ENCODE assay signal across 21 mouse cellular contexts in genomic region chr19:21643935-21644334, GRCm38 (mm10). TPM values are rescaled to one million over a fixed set of nuclear protein-coding genes. Genes with fewer than 3 reads are reported as not detected.
DNase-seq lines count a peak whose midpoint lies in the region; ATAC-seq and TF ChIP-seq lines count a peak whose summit lies in the region.
"Had no signal": no experiment of that assay in that cellular context is flagged by ENCODE, and none has a peak within 500 bp of the region (broad histone marks: within the 10 kb centered on the region; RNA-seq: fewer than 3 reads in every experiment).

No protein-coding gene starts in this region.

- H3K36me3 ChIP-seq in liver, adult 2 months (ENCODE audit: control insufficient read depth, insufficient read depth, low read length), result no peaks in the 10 kb centered on the region; the same call in 1 of the 2 replicates
- no peaks in the 10 kb centered on the region for H3K36me3 ChIP-seq in liver, embryonic 11.5 days (ENCODE audit: control insufficient read depth, insufficient read depth, low read length)
- no peaks in the 10 kb centered on the region for H3K36me3 ChIP-seq in kidney, adult 2 months (ENCODE audit: control insufficient read depth, insufficient read depth, low read length)
- H3K36me3 ChIP-seq: embryonic facial prominence, embryonic 13.5 days; forebrain, embryonic 12.5 days; heart, embryonic 13.5 days; hindbrain, embryonic 15.5 days had no signal

- ATAC-seq in liver, embryonic 11.5 days (replicated peaks; ENCODE audit: low FRiP score), result no peak
- ATAC-seq in megakaryocyte, adult 5-6 weeks (ENCODE audit: poor library complexity, severe bottlenecking), result 0 out of 2 replicates have a peak, but pooled peaks have one; percentile 22
- ATAC-seq: forebrain, postnatal 0 days had no signal

- no peak overlapping the region for H3K9ac ChIP-seq in liver, adult 2 months (ENCODE audit: low read depth, low read length)
- no peak overlapping the region for H3K9ac ChIP-seq in liver, embryonic 11.5 days (ENCODE audit: low read depth, low read length)
- H3K9ac ChIP-seq: embryonic facial prominence, embryonic 13.5 days; forebrain, embryonic 12.5 days; forebrain, postnatal 0 days; heart, embryonic 13.5 days; hindbrain, embryonic 15.5 days had no signal

- WGBS in liver, adult 2 months, result 18% methylated on average over 1 of the region's 1 CpGs
- 86% methylated on average over 1 of the region's 1 CpGs for WGBS in liver, embryonic 11.5 days
- 70% methylated on average over 1 of the region's 1 CpGs for WGBS in kidney, adult 2 months

- H3K9me3 ChIP-seq in liver, embryonic 11.5 days (ENCODE audit: control insufficient read depth, low read length), result no peaks in the 10 kb centered on the region
- H3K9me3 ChIP-seq: embryonic facial prominence, embryonic 13.5 days; forebrain, embryonic 12.5 days; G1E; heart, embryonic 13.5 days; hindbrain, embryonic 15.5 days had no signal

- peaks cover 15% of the 10 kb centered on the region for H3K4me1 ChIP-seq in liver, adult 2 months (ENCODE audit: control insufficient read depth, insufficient read depth, low read length)
- peaks cover 2% of the 10 kb centered on the region; the same call in 1 of the 2 replicates for H3K4me1 ChIP-seq in liver, embryonic 11.5 days (replicated peaks; ENCODE audit: control insufficient read depth, insufficient read depth, low read length)
- H3K4me1 ChIP-seq in kidney, adult 2 months (ENCODE audit: control insufficient read depth, insufficient read depth, low read length), result peaks cover 10% of the 10 kb centered on the region
- H3K4me1 ChIP-seq: forebrain, embryonic 12.5 days; hindbrain, embryonic 15.5 days had no signal

- peak; percentile 31 for DNase-seq in liver, adult 2 months (ENCODE audit: extremely low read depth, low read depth, low spot score)
- no peak for DNase-seq in liver, embryonic 11.5 days (ENCODE audit: low spot score)
- peak; percentile 24 for DNase-seq in Muller cell, postnatal 12 days (ENCODE audit: inconsistent ontology term)
- peak; percentile 40 for DNase-seq in adipocyte (ENCODE audit: low spot score)
- DNase-seq in gastrocnemius, adult 2 months, result no peak
- DNase-seq in kidney, adult 2 months, result no peak
- no peak for DNase-seq in cerebellum, postnatal 4 days (ENCODE audit: low spot score in 2 of 2)
- DNase-seq: adrenal gland, postnatal 14 days; cerebellum, adult 11-12 months; cerebellum, adult 9-10 months; cerebellum, postnatal 25 days; forebrain, postnatal 0 days; gastrocnemius, postnatal 25 days; heart, adult 11 months; heart, postnatal 36 days had no signal

- H3K4me3 ChIP-seq in liver, adult 2 months (ENCODE audit: insufficient read depth, low read depth, low read length), result no peak overlapping the region
- H3K4me3 ChIP-seq in liver, embryonic 11.5 days (ENCODE audit: low read depth, low read length), result no peak overlapping the region
- H3K4me3 ChIP-seq in gastrocnemius, adult 2 months, result no peak overlapping the region
- H3K4me3 ChIP-seq in kidney, adult 2 months (ENCODE audit: insufficient read depth, low read depth, low read length), result no peak overlapping the region
- H3K4me3 ChIP-seq: embryonic facial prominence, embryonic 13.5 days; forebrain, embryonic 12.5 days; heart, embryonic 13.5 days; hindbrain, embryonic 15.5 days had no signal

- intact Hi-C loops in gastrocnemius, adult 2 months (cut with DNase I), result no loop called here

- H3K79me2 ChIP-seq in liver, adult 2 months (ENCODE audit: control insufficient read depth, insufficient read depth, low read length), result peaks cover 54% of the 10 kb centered on the region

- TF ChIP-seq POLR2A in liver, adult 2 months (IDR thresholded peaks at IDR 0.05; ENCODE audit: extremely low read depth, insufficient read depth, low read length), result no peak
- no peak for TF ChIP-seq POLR2A in kidney, adult 2 months (IDR thresholded peaks at IDR 0.05; ENCODE audit: low read depth, low read length)

- H3K27ac ChIP-seq in liver, adult 2 months (replicated peaks; ENCODE audit: insufficient read depth, low read depth, low read length), result no peak overlapping the region
- H3K27ac ChIP-seq in liver, embryonic 11.5 days (ENCODE audit: low read depth, low read length), result no peak overlapping the region
- no peak overlapping the region for H3K27ac ChIP-seq in gastrocnemius, adult 2 months
- H3K27ac ChIP-seq in kidney, adult 2 months (ENCODE audit: insufficient read depth, low read depth, low read length), result no peak overlapping the region
- H3K27ac ChIP-seq: embryonic facial prominence, embryonic 13.5 days; forebrain, embryonic 12.5 days; heart, embryonic 13.5 days; hindbrain, embryonic 15.5 days had no signal

- no peak for TF ChIP-seq CTCF in liver, adult 2 months (IDR thresholded peaks at IDR 0.05; ENCODE audit: low read depth, low read length)
- no peak for TF ChIP-seq CTCF in gastrocnemius, adult 2 months (IDR thresholded peaks at IDR 0.05)
- no peak for TF ChIP-seq CTCF in kidney, adult 2 months (conservative IDR thresholded peaks at IDR 0.05; ENCODE audit: insufficient read depth, insufficient read length, low read depth, low read length)

- H3K27me3 ChIP-seq in liver, adult 2 months (ENCODE audit: control insufficient read depth, insufficient read depth, low read length), result no peaks in the 10 kb centered on the region
- no peaks in the 10 kb centered on the region for H3K27me3 ChIP-seq in liver, embryonic 11.5 days (replicated peaks; ENCODE audit: control insufficient read depth, insufficient read depth, low read length)
- H3K27me3 ChIP-seq in kidney, adult 2 months (replicated peaks; ENCODE audit: control insufficient read depth, insufficient read depth, low read length), result no peaks in the 10 kb centered on the region
- H3K27me3 ChIP-seq: embryonic facial prominence, embryonic 13.5 days; forebrain, embryonic 12.5 days; heart, embryonic 13.5 days; hindbrain, embryonic 15.5 days had no signal

- H3K4me2 ChIP-seq in liver, embryonic 11.5 days, result no peak overlapping the region
- H3K4me2 ChIP-seq: embryonic facial prominence, embryonic 13.5 days; forebrain, embryonic 12.5 days; heart, embryonic 13.5 days; hindbrain, embryonic 15.5 days had no signal

RNA-seq across cellular contexts. Expression of gene 1110059E24Rik, which starts 8.8 kb away (rescaled TPM):
- total RNA-seq in liver, adult 2 months (2014; rRNA removed), result 18.2 and 24.4 TPM in 2 replicates
- polyA plus RNA-seq in liver, adult 2 months (2012; rRNA removed), result 3.5 TPM in 2 replicates
- 35.4 and 36.6 TPM in 2 replicates for polyA plus RNA-seq in liver, embryonic 11.5 days (2014; fragmentation: Nextera tagmentation; extraction: Ambion mirVana)
- total RNA-seq in megakaryocyte, adult 5-6 weeks (2015), result 34.3 and 36.9 TPM in 2 replicates
- total RNA-seq in megakaryocyte, adult 5-6 weeks (2017), result 54.9 and 56.5 TPM in 2 replicates
- 1 to 10 TPM; 7.1 to 9.1 TPM for total RNA-seq in gastrocnemius, adult 2 months (2021)
- polyA plus RNA-seq in kidney, adult 2 months (2012; rRNA removed), result 3.8 and 7.3 TPM in 2 replicates

RNA-seq across cellular contexts. Expression of gene Abhd17b, which starts 9.1 kb away (rescaled TPM):
- 14.0 and 16.6 TPM in 2 replicates for total RNA-seq in liver, adult 2 months (2014; rRNA removed)
- 7.2 and 7.6 TPM in 2 replicates for polyA plus RNA-seq in liver, adult 2 months (2012; rRNA removed)
- 17.7 and 18.3 TPM in 2 replicates for polyA plus RNA-seq in liver, embryonic 11.5 days (2014; fragmentation: Nextera tagmentation; extraction: Ambion mirVana)
- 42.9 and 47.2 TPM in 2 replicates for total RNA-seq in megakaryocyte, adult 5-6 weeks (2015)
- 30.3 and 32.8 TPM in 2 replicates for total RNA-seq in megakaryocyte, adult 5-6 weeks (2017)
- 10 to 100 TPM; 20.0 to 20.3 TPM for total RNA-seq in gastrocnemius, adult 2 months (2021)
- polyA plus RNA-seq in kidney, adult 2 months (2012; rRNA removed), result 10.5 and 11.1 TPM in 2 replicates

Comparison
In these comparisons a context has a peak if more than half of its experiments do, and no peak if none do; other contexts are left out.
1. DNase-seq: peak in liver, adult 2 months (single experiment), Muller cell, postnatal 12 days (single experiment) and adipocyte (single experiment); none in liver, embryonic 11.5 days (single experiment), gastrocnemius, adult 2 months (single experiment), kidney, adult 2 months (single experiment) and cerebellum, postnatal 4 days (0 of 2).